Mouse (Mus musculus): ENCODE data around the gene Eif4a3. TPM values are rescaled to one million over a fixed set of nuclear protein-coding genes. Genes with fewer than 3 reads are reported as not detected.

Gene Eif4a3
- 121 and 129 TPM in 2 replicates for total RNA-seq (2021)
- long read RNA-seq, transcript Eif4a3-201 (12 exons, 1,509 nt), result major isoform, 247 of 299 reads
- long read RNA-seq, partial matches to known transcripts, result 42 of 299 reads
- long read RNA-seq, other reads (novel, unspliced or antisense), result 9 of 299 reads

DNA sequence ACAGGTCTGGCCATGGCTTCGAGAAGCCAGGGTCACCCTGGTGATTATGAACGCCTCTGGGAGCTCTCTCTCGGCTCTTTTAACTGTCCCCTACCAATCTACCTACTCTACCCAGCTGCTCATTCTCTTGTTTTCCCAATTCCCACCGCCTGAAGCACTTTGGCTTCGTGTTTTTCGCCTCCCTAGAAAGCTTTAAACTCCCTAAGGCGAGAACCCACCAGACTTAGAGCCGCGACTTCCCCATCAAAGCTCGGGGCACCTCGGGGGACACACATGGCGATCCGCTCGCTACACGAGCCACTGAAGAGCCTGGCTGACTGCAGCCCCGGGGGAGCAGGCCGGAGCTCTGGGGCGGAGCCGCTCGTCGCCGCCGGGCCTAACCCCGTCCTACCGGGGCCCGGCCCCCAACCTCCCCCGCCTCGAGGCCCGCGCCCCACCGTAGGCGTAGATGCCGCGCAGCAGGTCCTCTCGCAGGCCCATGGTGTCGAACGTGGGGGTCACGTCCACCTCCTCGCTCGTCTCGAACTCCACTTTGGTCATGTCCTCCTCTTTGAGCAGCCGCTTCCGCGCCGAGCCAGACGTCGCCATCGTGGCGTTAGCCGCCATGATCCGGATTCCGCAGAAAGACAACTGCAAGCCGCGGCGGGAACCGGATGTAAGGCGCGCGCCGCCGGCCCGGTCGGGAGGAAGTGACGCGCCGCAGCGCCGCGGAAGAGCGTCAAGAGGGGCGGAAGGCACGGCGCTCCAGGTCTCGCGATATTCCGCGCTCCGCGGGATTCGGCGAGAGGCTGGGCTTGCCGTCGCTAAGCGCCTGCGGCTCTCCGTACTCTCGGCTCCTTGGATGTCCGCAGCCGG is at the start of gene Eif4a3:
Gene Eif4a3, minus strand, starts transcription at position 699 of the 855 bp plus-strand sequence.
- DNase-seq, result peak; percentile 99

DNA sequence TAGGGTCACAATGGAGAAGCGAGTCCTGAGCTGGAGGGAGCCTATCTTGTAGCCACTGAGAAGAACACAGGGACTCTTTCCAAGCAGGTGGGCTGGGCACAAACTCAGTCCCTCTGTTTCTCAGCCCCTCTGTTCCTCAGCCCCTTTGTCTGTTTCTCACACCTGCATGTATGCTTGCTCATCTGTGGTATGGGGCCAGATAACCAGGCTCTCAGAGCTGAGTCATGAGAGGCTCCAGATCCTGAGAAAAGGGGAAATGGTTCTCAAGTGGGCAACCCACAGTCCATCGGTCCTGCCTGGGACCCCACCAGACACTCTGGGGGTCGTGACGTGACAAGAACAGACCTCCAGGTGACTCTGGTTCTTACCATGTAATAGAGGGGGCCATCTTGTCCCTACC is 47.2 kb upstream of the Eif4a3 start:
- no peak for DNase-seq

GRCm38 (mm10) chr11:119344865-119345264 is 45.0 kb upstream of the Eif4a3 start:
- no peak for DNase-seq

GRCm38 (mm10) chr11:119344178-119344577 is 44.3 kb upstream of the Eif4a3 start:
- no peak for DNase-seq

- peak; percentile 75 for DNase-seq
Observed at GRCm38 (mm10) chr11:119339637-119340036, 39.7 kb upstream of the Eif4a3 start.

DNA sequence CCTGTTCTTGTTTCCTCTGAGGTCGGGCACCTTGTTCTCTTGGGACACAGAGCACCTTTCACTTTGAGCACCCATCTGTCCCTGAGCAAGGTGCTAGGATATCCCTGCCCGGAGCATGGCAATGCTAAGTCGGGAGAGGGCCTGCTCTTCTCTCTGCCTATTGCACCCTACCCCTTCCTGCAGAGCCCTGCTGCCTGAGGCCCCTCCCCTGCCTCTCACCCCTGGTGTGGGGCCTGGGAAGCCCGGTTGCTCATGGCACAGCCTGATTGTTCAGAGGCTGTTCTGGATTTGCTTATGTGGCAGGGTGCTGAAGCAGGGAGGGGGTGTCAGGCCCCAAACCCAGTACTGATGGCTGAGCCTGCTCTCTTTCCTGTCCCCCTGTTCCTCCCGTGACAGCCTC is 39.3 kb upstream of the Eif4a3 start:
- peak; percentile 36 for DNase-seq

GRCm38 (mm10) chr11:119338271-119339059 is 38.6 kb upstream of the Eif4a3 start:
- peak; percentile 82 for DNase-seq

GRCm38 (mm10) chr11:119331970-119332369 is 32.1 kb upstream of the Eif4a3 start:
- DNase-seq, result no peak

DNA sequence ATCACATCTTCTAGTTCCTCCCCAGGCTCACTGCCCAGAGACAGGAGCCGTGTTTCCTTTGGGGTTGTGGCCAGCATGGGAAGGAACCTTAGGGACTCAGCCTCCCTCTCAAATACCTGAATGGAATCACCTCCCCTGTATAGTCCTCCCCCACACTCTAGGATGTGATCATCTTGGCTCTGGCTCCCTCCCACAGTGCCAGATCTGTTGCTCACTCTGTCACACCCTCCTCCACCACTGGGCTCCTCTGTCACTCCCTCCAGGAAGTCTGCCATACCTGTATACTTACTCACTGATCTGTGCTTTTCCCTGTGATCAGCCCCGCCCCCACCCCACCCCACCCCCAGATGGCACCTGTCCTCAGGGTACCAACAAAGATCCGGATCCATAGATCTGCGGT is 30.7 kb upstream of the Eif4a3 start:
- no peak for DNase-seq

DNA sequence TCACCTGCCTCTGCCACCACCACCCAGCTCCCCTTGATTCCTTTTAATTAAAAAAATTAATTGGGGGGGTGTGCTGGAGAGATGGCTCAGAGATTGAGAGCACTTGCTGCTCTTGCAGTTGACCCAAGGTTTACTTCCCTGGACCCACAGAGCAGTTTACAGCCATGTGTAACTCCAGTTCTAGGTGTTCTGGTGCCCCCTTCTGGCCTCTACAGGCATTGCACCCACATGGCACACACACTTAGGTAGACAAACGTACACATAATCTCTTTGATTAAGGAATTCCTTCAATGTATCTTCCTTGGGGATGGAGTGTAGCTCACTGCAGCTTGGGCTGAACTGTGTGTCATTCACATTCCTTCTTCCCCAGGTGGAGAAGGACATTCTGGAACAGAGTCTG is 25.2 kb upstream of the Eif4a3 start:
- no peak for DNase-seq

DNA sequence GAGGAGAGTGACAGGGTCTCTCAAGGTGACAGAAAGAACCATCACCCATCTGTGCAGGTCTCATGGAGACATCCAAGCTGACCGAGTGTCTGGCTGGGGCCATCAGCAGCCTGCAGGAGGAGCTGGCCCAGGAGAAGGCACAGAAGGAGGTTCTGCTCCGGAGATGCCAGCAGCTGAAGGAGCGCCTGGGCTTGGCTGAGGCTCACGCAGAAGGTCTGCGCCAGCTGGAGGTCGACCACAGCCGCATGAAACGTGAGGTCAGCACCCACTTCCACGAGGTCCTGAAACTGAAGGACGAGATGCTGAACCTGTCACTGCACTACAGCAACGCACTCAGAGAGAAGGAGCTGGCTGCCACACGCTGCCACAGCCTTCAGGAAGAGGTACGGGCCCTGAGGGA is 22.6 kb upstream of the Eif4a3 start:
- DNase-seq, result no peak

DNA sequence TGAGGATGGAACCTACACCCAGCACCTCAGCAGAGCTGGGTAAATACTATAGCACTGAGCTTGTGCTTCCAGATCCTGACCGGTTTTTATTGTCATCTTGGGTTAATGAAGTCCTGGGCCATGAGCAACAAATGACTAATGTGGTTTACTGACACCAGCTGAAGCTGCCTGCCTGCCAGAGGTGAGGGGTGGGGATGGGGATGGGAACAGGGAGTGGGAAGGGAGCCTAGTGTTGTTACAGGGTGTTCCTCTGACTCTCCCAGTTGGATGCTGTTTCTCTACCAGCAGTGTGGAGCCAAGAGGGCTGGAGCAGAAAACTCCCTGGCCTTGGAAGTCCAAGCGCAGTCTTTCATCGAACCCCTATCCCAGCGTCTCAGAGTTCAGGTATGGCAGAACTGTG is 16.8 kb upstream of the Eif4a3 start:
- no peak for DNase-seq

DNA sequence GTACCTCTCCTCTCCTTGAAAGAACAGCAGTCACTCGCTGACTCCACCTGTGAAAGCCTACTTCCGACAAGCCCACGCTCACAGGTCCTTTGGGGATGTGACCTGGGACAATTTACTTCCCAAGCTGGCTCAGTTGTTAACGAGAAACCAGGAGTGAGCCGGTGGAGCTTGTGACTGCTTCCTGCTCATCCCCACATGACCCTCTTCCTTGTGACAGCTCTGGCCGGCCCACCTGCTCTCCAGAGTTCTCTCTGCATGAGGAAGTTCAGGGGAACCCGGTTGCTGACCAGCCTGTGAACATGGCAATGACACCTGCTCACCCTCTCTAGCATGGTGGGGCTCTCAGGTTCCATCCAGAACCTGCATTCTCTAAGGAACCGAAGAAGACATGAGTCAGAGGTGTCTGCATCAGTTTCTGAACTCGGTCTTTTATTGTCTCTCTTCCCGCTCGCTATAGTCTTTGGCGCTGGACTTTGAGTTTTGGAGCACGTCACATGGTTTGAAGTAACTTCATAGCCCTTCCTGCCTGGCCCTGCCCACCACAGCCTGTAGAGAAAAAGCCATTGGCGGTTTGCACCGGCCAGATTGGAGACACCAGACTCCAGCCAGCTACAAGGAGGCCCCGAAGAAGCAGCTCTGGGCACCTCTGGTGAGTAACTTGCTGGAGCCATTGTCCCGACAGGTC is 14.5 kb upstream of the Eif4a3 start:
- no peak for DNase-seq

DNA sequence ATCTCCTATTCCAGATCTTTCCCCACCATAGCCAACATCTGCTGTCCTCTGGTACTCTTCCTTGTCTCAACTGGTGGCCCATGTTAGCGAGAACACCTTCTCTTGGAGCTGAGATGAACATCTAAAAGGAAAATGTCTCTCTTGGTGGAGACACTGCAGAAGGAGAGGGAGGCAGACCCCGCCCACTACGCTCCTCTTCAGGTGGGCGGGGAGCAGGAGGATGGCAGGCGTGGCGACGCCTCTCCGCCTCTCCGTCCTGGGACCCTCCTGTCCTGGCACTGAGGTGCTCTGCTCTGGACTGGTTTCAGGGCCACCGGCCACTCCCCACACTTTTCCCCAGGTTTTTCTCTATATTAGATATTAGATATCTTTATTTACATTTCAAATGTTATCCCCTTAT is 10.7 kb upstream of the Eif4a3 start:
- DNase-seq, result no peak

GRCm38 (mm10) chr11:119307916-119308315 is 8.0 kb upstream of the Eif4a3 start:
- no peak for DNase-seq

DNA sequence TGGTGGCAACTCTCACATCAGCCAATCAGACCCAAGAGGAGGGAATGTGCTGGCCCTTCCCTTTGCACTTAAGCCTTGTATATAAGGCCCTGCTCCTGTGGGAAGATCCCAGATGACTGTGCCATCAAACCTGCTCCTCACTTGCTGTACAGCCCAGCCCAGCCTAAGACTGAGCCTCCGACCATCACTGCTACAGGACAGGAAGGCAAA is 7.7 kb upstream of the Eif4a3 start, which contains the start of gene Card14:
Gene Card14, plus strand, starts transcription at position 111 of the 210 bp plus-strand sequence.
- no peak for DNase-seq

DNA sequence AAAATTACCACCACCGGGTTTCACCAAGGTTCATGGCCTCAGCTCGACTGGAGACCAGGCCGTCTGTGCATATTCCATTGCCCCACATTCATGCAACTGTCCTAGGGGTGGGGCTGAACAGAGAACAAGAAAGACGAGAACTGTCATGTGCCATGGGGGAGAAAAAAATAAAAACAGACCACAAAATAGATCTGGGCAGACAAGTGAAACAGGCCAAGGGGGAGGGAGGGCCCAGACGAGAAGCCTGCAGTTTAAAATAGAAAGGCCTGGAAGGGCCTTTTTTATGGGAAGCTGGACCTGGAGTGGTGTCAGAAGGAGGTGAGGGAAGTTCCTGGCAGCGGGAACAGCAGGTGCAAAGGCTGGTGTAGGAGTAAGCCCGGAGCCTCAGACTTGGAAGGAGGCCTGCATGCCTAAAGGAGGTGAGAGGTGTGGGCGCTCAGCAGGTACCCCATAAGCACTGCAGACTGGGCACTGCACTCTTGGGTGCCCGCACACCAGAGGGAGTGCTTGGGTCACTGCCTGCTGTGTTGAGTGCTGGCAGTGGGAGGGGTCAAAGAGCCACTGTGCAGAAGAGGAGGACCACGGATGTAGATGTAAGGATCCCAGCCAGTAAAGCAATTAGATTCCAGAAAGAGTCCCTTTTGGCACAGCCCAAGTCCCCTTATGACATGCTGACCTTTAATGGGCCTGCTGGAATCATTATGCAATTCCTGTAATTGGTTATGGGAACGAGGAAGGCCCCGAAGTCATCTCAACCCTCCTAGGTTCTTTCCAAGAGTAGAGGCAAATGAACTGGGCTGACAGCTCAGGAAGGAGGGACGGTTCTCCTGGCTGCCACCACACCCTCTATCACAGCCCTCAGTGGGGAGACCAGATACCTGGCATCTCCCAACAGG is 7.1 kb upstream of the Eif4a3 start:
- no peak for DNase-seq

- DNase-seq, result peak; percentile 47
Observed at GRCm38 (mm10) chr11:119304904-119305712, 5.2 kb upstream of the Eif4a3 start.

GRCm38 (mm10) chr11:119300986-119301385 is 1.1 kb upstream of the Eif4a3 start:
- no peak for DNase-seq

DNA sequence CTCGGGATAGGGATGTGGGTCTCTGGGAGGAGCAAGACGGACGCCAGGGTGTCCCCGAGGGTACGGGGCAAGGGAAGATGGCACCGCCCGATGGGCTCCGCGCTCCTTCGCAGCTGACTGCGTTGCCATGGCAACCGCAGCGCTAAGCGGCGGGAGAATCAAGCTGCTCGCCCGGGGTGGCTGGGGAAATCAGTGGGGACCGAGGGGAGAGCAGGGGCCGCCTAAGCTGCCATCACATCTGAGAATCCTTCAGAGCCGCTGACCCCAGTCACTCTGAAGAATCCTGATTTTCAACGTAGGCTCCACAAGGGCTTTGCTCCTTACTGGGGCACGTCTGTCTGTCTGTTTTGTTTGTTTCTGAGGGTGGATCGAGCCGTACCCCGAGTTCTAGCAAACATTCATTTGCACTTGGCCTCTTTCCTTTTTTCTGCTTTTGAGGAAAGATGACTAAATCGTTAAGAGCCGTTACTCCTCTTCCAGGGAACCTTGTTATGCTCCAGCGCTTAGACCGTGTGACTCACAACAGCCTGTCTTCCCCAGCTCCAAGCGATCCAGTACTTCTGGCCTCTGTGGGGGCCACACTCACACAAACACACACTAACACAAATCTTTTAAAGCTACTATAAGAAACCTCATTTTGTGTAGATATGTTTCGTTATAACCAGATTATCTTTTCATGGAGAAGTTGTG is 502 bp upstream of the Eif4a3 start:
- no peak for DNase-seq

All from adrenal gland, postnatal 25 days (tissue).